ENCODE assay signal across 10 mouse cellular contexts in the genomic region with DNA sequence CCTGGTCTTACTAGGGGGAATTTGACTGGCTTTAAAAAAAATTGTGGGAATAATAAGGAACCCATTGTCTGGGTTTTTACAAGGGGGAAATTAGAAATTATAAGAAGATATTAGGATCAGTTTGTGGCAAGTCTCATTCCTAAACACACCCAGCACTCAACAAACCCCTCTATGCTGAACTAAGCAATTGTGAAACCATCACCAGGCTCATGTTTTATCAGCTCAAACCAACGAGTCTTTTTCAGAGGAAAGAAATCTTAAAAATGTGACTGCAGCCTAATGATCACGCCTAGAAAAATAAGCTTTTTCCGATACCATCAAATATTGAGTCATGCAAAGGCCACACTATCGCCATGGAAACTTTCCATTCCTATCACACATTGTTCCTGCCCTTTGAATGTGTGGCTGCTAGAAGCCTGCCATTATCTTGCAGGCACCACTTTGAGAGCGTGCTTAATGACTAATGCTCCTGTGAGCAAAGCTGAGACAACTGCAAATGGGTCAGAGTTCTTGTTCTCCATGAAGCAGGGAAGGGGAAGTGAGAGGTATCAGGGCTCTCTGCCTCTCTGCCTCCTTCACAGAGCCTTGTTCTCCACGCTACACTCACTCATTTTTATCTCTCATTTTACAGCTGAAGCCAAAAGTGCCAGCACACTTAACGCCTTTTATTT. TPM values are rescaled to one million over a fixed set of nuclear protein-coding genes. Genes with fewer than 3 reads are reported as not detected.
DNase-seq lines count a peak whose midpoint lies in the region; ATAC-seq and TF ChIP-seq lines count a peak whose summit lies in the region.
"Had no signal": no experiment of that assay in that cellular context is flagged by ENCODE, and none has a peak within 500 bp of the region (broad histone marks: within the 10 kb centered on the region; RNA-seq: fewer than 3 reads in every experiment).

No protein-coding gene starts in this region.

- peak; percentile 76 for TF ChIP-seq EP300 in CH12.LX (IDR thresholded peaks at IDR 0.05; ENCODE audit: low read length)

- 20% methylated on average over 7 of the region's 7 CpGs for WGBS in heart, embryonic 13.5 days
- 46% methylated on average over 7 of the region's 7 CpGs for WGBS in forebrain, embryonic 12.5 days
- WGBS in midbrain, embryonic 15.5 days = 33% methylated on average over 7 of the region's 7 CpGs
- WGBS in kidney, embryonic 16.5 days = 69% methylated on average over 7 of the region's 7 CpGs

- H3K27me3 ChIP-seq in heart, embryonic 13.5 days (replicated peaks) = no peaks in the 10 kb centered on the region
- H3K27me3 ChIP-seq in CH12.LX (replicated peaks) = no peaks in the 10 kb centered on the region
- H3K27me3 ChIP-seq in forebrain, embryonic 12.5 days = no peaks in the 10 kb centered on the region
- H3K27me3 ChIP-seq in midbrain, embryonic 15.5 days (replicated peaks) = no peaks in the 10 kb centered on the region
- no peaks in the 10 kb centered on the region for H3K27me3 ChIP-seq in kidney, embryonic 16.5 days (ENCODE audit: insufficient read depth, low read length)

- H3K79me2 ChIP-seq in CH12.LX (replicated peaks; ENCODE audit: control insufficient read depth, extremely low read depth, insufficient read depth, poor library complexity, severe bottlenecking) = no peaks in the 10 kb centered on the region

- in situ Hi-C loops in CH12.LX (cut with MboI; ENCODE audit: low pct_ligation_motif_present, low pct_unique_long_range_greater_than_20kb, low sequenced_read_pairs) = loop anchor here (5.0 kb wide), 1 partner anchor 303 kb away; no protein-coding TSS in a partner anchor

- no peaks in the 10 kb centered on the region for H3K9me3 ChIP-seq in heart, embryonic 13.5 days
- no peaks in the 10 kb centered on the region for H3K9me3 ChIP-seq in CH12.LX (replicated peaks; ENCODE audit: low read length)
- H3K9me3 ChIP-seq in forebrain, embryonic 12.5 days = no peaks in the 10 kb centered on the region
- H3K9me3 ChIP-seq in midbrain, embryonic 15.5 days = no peaks in the 10 kb centered on the region
- H3K9me3 ChIP-seq in kidney, embryonic 16.5 days (ENCODE audit: low read length) = no peaks in the 10 kb centered on the region

- no peak; the same call in 1 of the 2 replicates for TF ChIP-seq RAD21 in CH12.LX (IDR thresholded peaks at IDR 0.05; ENCODE audit: low read depth, low read length)

- dilution Hi-C loops in CH12.LX (cut with MboI; ENCODE audit: extremely low pct_ligation_motif_present, extremely low pct_unique_long_range_greater_than_20kb, low sequenced_read_pairs) = no loop called here

- H3K4me2 ChIP-seq in heart, embryonic 13.5 days = peak overlapping the region; percentile 34
- peak overlapping the region; percentile 25; the same call in 1 of the 2 replicates for H3K4me2 ChIP-seq in CH12.LX (ENCODE audit: insufficient read depth, low read depth, poor library complexity, severe bottlenecking)
- no peak overlapping the region for H3K4me2 ChIP-seq in forebrain, embryonic 12.5 days
- no peak overlapping the region for H3K4me2 ChIP-seq in midbrain, embryonic 15.5 days
- H3K4me2 ChIP-seq in kidney, embryonic 16.5 days (replicated peaks; ENCODE audit: low read depth, low read length) = no peak overlapping the region
- H3K4me2 ChIP-seq: liver, embryonic 11.5 days had no signal

- ATAC-seq in heart, embryonic 13.5 days (ENCODE audit: extremely low read depth, insufficient number of reproducible peaks, low FRiP score, low TSS enrichment) = no peak
- peak; percentile 81; the same call in 1 of the 2 replicates for ATAC-seq in forebrain, embryonic 12.5 days (ENCODE audit: low FRiP score)
- ATAC-seq in midbrain, embryonic 15.5 days (replicated peaks) = peak; percentile 43; the same call in 1 of the 2 replicates
- ATAC-seq in kidney, embryonic 16.5 days (ENCODE audit: low FRiP score, low TSS enrichment) = no peak

- intact Hi-C loops in heart, postnatal 25 days (cut with DNase I) = loop anchor here (5.0 kb wide), 1 partner anchor 148 kb away; no protein-coding TSS in a partner anchor

- no peak overlapping the region for H3K4me3 ChIP-seq in heart, embryonic 13.5 days
- no peak overlapping the region for H3K4me3 ChIP-seq in CH12.LX (replicated peaks in 1 of 3; ENCODE audit: low read depth in 2 of 3, low read length in 2 of 3, poor library complexity in 1 of 3)
- no peak overlapping the region for H3K4me3 ChIP-seq in forebrain, embryonic 12.5 days (replicated peaks)
- H3K4me3 ChIP-seq in midbrain, embryonic 15.5 days = no peak overlapping the region
- H3K4me3 ChIP-seq in kidney, embryonic 16.5 days (ENCODE audit: low read length) = no peak overlapping the region

- peak overlapping the region; percentile 70 for H3K27ac ChIP-seq in heart, embryonic 13.5 days (replicated peaks)
- no peak overlapping the region; the same call in 1 of the 2 replicates for H3K27ac ChIP-seq in CH12.LX (ENCODE audit: insufficient read depth, low read depth)
- H3K27ac ChIP-seq in forebrain, embryonic 12.5 days = peak overlapping the region; percentile 37
- H3K27ac ChIP-seq in midbrain, embryonic 15.5 days = peak overlapping the region; percentile 61
- H3K27ac ChIP-seq in kidney, embryonic 16.5 days (ENCODE audit: low read length) = no peak overlapping the region

- H3K9ac ChIP-seq in heart, embryonic 13.5 days = no peak overlapping the region
- H3K9ac ChIP-seq in CH12.LX (ENCODE audit: insufficient read depth, low read depth) = no peak overlapping the region
- no peak overlapping the region for H3K9ac ChIP-seq in forebrain, embryonic 12.5 days
- no peak overlapping the region for H3K9ac ChIP-seq in midbrain, embryonic 15.5 days
- no peak overlapping the region for H3K9ac ChIP-seq in kidney, embryonic 16.5 days (replicated peaks; ENCODE audit: low read length)

- TF ChIP-seq POLR2A in CH12.LX (IDR thresholded peaks at IDR 0.05; ENCODE audit: low read depth, low read length) = no peak

- peaks cover 14% of the 10 kb centered on the region for H3K4me1 ChIP-seq in heart, embryonic 13.5 days
- peaks cover 9 to 11% of the 10 kb centered on the region in 2 experiments for H3K4me1 ChIP-seq in CH12.LX (ENCODE audit: control insufficient read depth in 1 of 2, insufficient read depth in 2 of 2)
- H3K4me1 ChIP-seq in forebrain, embryonic 12.5 days = peaks cover 15% of the 10 kb centered on the region
- H3K4me1 ChIP-seq in midbrain, embryonic 15.5 days = peaks cover 11% of the 10 kb centered on the region
- H3K4me1 ChIP-seq in kidney, embryonic 16.5 days (ENCODE audit: insufficient read depth, low read length) = no peaks in the 10 kb centered on the region

- H3K36me3 ChIP-seq in heart, embryonic 13.5 days = no peaks in the 10 kb centered on the region
- H3K36me3 ChIP-seq in CH12.LX (replicated peaks in 1 of 2; ENCODE audit: control insufficient read depth in 1 of 2, insufficient read depth in 1 of 2, low read length in 1 of 2) = no peaks in the 10 kb centered on the region
- H3K36me3 ChIP-seq in forebrain, embryonic 12.5 days (replicated peaks) = peaks cover 30% of the 10 kb centered on the region
- no peaks in the 10 kb centered on the region for H3K36me3 ChIP-seq in midbrain, embryonic 15.5 days (replicated peaks)
- no peaks in the 10 kb centered on the region for H3K36me3 ChIP-seq in kidney, embryonic 16.5 days (ENCODE audit: insufficient read depth, low read length)

- DNase-seq in heart, postnatal 25 days (ENCODE audit: low spot score) = no peak
- DNase-seq in CH12.LX (ENCODE audit: extremely low read depth) = peak; percentile 63
- DNase-seq in cerebellum, postnatal 4 days (ENCODE audit: low spot score in 2 of 2) = no peak
- no peak for DNase-seq in cerebellum, postnatal 14 days
- DNase-seq: right cerebral cortex, adult 18-20 months had no signal

- no peak for TF ChIP-seq CTCF in CH12.LX (conservative IDR thresholded peaks at IDR 0.05 in 1 of 2, IDR thresholded peaks at IDR 0.05 in 1 of 2; ENCODE audit: low read depth in 2 of 2, low read length in 2 of 2)

TF ChIP-seq in CH12.LX, 34 proteins besides CTCF, POLR2A, EP300 and RAD21:
- TF ChIP-seq ELF1 (IDR thresholded peaks at IDR 0.05; ENCODE audit: low read depth, low read length) (peak; percentile 14; the same call in 1 of the 2 replicates), USF2 (conservative IDR thresholded peaks at IDR 0.05; ENCODE audit: low read depth, low read length) (no peak), NRF1 (IDR thresholded peaks at IDR 0.05; ENCODE audit: low read depth, low read length) (no peak), TBP (conservative IDR thresholded peaks at IDR 0.05; ENCODE audit: low read depth, low read length) (0 out of 2 replicates have a peak, but pooled peaks have one; percentile 39), POLR2AphosphoS2 (IDR thresholded peaks at IDR 0.05; ENCODE audit: low read depth, low read length) (no peak), MYC (IDR thresholded peaks at IDR 0.05; ENCODE audit: low read depth, low read length) (peak; percentile 58; the same call in 1 of the 2 replicates), MAFK (IDR thresholded peaks at IDR 0.05; ENCODE audit: insufficient replicate concordance, low read length) (no peak), IRF4 (IDR thresholded peaks at IDR 0.05; ENCODE audit: low read depth, low read length) (peak; percentile 80), MAX (IDR thresholded peaks at IDR 0.05; ENCODE audit: low read length) (no peak), BHLHE40 (IDR thresholded peaks at IDR 0.05; ENCODE audit: low read depth, low read length) (peak; percentile 81), TCF12 (IDR thresholded peaks at IDR 0.05; ENCODE audit: low read depth, low read length) (0 out of 2 replicates have a peak, but pooled peaks have one; percentile 22), CHD1 (IDR thresholded peaks at IDR 0.05; ENCODE audit: low read depth, low read length) (no peak), ETS1 (conservative IDR thresholded peaks at IDR 0.05; ENCODE audit: low read depth, low read length) (peak; percentile 54)
TF ChIP-seq in CH12.LX: peak in this region for 7.

RNA-seq across cellular contexts. Expression of a gene that starts 50.1 kb away (rescaled TPM):
- 1.4 and 2.8 TPM in 2 replicates for polyA plus RNA-seq in heart, embryonic 13.5 days (2015; fragmentation: Nextera tagmentation; extraction: Ambion mirVana)
- under 1 TPM; 0.16 to 0.22 TPM for total RNA-seq in heart, postnatal 25 days (2021)
- total RNA-seq in CH12.LX (2012; rRNA removed) (1.3 and 1.8 TPM in 2 replicates), CH12.LX (2014; rRNA removed) (0.24 and 0.30 TPM in 2 replicates)
- polyA plus RNA-seq in CH12.LX (2012; ENCODE audit: insufficient read length, low read depth) = 0.64 and 0.87 TPM in 2 replicates
- polyA plus RNA-seq in forebrain, embryonic 12.5 days (2016; fragmentation: Nextera tagmentation; extraction: Ambion mirVana) = 44.9 and 51.8 TPM in 2 replicates
- polyA plus RNA-seq in midbrain, embryonic 15.5 days (2015; fragmentation: Nextera tagmentation; extraction: Ambion mirVana) = 6.6 and 7.7 TPM in 2 replicates
- 10.3 and 10.9 TPM in 2 replicates for polyA plus RNA-seq in kidney, embryonic 16.5 days (2015; fragmentation: Nextera tagmentation; extraction: Ambion mirVana)

Comparison
In these comparisons a context has a peak if more than half of its experiments do, and no peak if none do; other contexts are left out.
1. ATAC-seq: peak in forebrain, embryonic 12.5 days (single experiment) and midbrain, embryonic 15.5 days (single experiment); none in heart, embryonic 13.5 days (single experiment) and kidney, embryonic 16.5 days (single experiment).
2. H3K27ac ChIP-seq: peak in heart, embryonic 13.5 days (single experiment), forebrain, embryonic 12.5 days (single experiment) and midbrain, embryonic 15.5 days (single experiment); none in CH12.LX (single experiment) and kidney, embryonic 16.5 days (single experiment).
3. H3K4me2 ChIP-seq: peak in heart, embryonic 13.5 days (single experiment) and CH12.LX (single experiment); none in forebrain, embryonic 12.5 days (single experiment), midbrain, embryonic 15.5 days (single experiment) and kidney, embryonic 16.5 days (single experiment).